Mouse (Mus musculus): Measurements from ENCODE around the gene A1bg.

Gene A1bg

DNA sequence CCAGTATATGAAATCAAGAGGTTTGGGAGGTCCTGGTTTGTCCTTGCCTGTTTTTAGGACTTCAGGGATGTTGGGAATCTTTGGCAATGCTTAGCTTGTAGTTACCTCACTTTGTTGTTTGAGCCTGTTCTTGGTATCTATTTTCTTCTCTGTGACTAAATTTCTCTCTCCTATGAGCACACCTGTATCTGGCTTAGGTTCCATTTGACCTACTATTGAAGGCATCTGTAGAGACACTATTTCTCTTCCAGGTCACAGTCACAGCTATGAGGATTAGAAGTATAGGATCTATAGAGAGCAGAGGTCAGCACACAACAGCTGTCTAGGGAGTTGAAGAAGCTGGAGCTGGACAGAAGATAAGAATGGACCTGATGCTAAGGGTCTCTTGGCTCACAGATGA lies at the start of gene A1bg:
A1bg (minus strand) TSS at position 101 of the 400 bp plus-strand sequence.
- no peak for DNase-seq

DNA sequence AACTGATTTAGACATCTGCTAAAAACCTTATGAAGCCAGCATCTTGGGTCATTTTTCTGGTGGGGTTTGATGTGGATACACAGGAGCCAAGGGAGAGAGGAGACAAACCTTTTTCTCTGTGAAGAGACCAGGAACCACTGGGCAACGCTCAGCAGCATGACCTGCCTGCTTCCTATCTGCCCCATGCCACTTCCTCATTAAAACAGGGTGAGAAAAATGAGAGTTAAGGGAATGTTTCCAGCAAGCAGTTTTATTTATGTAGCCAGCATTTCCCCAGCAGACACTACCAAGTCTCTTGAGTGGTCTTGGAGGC lies 45.7 kb upstream of the A1bg start:
- DNase-seq, result no peak

DNA sequence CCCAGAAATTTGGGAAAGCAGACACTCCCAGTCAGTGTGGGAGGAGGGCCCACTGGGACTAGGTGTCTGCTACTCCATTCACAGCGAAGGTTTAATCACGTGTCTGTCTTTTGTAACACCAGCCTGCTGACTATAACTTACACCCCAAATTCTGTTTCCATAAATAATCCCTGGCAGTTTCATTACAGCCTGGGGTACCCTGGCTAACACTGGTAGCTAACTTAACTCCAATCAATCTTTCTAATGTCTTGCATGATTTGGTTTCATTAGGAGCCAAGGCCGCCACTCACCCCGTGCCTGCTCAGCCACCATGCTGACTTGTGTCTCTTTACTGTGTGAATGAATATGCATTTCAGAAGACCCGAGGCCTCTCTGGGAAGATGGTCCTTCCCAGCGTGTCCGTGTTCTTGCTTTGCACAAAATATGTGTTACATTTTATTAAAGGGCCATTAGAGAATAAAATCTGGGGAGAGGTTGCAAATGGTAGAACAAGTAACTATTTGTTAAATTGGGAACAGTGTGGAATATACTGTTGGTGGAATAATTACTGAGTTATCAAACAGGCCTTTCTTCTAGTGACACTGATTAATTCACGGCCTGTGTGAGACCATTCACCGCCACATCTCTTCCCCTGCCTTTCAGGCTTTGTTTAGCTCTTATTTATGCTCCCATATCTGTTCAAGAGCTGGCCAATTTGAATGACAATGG lies 45.2 kb upstream of the A1bg start:
- DNase-seq, result no peak

DNA sequence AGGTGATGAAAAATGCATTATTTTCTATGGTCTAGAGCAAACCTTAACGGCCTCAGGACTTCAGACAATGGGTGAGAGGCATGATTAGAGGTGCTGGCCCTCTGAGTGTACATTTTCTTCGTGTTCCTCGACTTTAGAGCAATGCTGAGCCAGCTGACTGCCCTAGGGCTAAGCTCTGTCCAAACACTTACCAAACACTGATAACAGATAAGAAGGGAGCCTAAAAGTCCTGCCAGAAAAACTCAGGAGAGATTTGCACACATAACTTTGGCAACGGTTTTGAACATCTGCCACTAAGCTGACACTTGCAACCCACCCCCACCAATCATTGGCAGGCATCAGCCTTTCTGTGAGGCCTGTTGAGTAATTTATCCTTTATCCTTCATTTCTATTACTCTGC lies 2.9 kb upstream of the A1bg start:
- no peak for DNase-seq

DNA sequence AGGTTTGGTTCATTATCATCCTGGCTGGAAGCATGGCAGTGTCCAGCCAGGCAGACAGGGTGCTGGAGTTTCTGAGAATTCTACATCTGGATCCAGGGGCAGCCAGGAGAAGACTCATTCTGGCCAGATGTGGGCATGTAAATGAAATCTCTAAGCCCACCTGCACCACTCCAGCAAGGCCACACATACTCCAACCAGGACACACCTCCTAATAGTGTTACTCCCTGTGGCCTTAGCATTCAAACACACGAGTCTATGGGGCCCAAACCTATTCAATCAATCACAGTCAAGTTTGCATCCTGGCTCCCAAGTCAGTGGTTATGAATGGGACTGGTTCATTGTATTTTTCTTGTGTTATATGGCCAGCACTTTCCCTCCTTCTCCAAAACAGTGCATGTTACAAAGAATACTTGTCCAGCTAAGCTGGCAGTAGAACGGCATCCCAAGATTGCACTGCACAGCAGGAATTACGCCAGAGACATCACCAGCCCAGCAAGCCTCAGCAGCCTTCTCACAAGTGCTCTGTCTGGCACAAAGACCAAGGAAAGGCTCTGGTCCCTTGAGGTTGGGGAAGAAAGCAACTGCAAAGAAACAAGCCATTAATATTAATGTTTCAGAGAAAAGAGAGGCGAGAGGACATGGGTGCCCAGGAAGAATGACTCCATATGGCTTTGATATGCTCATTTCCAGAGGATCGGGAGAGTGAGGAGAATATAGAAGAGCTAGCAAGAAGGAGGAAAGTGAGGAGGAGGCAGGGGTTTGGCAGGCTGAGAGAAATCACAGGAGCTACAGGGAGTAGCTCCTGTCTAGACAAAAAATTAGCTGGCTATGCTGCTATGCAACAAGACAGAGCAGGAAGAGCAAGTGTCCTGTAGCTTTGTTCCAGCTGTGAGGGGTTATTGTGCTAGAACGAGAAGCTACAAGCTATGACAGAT lies 18.8 kb downstream of the A1bg start:
- DNase-seq, result no peak

DNA sequence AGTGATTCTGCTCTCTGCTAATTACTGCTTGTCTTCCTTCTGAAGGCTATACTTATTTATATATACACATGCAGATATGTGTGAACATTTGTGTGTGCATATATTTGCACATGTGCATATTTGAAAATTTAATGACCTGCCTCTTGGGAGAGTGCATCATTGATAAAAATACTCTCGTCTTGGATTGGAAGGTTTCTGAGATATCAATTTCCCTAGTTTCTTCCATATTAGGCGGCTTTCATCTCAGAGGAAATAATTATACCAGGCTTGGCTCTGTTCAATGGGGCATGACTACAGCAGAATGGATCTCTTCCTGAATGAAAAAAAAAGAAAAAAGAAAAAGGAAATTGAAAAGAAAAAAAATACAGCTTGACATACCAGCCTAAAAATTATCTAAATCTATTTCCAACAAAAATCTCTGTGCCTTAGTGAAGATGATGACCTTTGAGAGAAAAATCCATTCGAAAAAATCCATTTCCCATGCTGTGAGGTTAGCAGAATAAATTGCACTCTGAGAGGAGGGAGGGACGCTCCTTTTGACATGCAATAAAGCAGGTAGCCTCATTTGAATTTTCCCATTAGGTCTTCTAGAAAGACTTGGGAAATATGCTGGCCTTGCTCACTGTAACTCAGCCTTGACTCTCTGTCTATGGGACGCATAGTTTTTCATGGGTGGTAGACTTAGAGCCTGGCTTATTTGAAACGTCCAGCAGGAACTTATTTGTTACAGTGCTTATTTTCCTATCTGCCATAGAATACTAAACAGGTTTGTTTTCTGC lies 24.4 kb downstream of the A1bg start:
- DNase-seq, result no peak

DNA sequence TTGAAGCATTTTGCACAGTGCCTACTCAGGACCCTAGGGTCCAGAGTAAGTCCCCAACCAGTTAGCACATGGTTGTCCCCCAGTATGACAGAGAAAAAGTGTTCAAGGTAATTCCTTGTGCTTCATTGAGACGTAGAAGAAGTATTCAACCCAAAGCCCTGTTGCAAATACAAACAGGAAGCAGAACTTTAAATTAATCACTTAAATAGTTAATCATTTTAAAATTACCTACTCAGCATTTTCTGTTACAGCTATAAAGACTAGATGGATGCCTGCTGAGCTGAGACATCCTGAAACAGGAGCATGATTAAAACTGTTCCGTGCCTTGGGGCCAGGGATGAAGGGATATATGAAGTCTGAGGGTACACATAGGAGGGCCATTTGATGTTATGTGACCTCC lies 26.8 kb downstream of the A1bg start:
- no peak for DNase-seq

DNA sequence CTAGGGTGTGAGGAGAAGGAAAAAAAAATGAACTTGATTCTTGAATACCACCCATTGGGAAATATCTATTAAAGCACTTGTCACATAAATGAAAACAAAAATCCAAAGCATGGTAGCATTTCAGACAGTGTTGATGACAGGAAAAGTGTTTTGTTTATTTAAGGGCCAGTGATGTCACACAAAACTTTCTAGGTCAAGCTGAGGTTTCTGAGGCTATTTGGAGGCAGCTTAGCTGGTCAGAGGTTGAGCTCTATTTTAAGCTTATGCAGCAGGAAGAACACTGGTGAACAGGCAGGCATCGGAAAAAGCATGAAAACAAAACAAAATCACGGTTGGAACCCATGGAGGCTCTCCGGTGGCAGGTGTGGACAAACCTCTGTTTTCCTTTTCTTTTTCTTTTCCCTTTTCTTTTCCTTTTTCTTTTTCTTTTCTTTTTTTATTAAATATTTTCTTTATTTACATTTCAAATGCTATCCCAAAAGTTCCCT lies 29.8 kb downstream of the A1bg start:
- peak; percentile 54 for DNase-seq

DNA sequence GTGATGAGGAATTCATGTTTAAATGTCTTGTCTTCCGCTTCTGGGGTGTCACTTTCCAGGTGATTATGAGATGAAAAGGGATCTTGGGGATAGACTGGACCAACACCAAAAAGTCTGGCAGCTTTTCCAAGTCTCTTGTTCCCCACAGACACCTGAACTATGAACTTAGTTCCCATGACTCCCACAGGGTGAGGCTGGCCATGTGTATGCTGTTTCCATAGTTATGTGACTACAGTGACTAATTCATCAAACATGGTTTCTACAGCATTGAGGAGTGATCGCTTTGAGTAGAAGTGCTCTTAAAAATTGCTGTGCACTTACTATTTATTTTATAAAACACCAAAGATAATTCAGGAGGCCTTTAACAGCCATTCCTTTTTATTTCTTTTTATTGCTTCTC lies 34.1 kb downstream of the A1bg start:
- DNase-seq, result no peak

DNA sequence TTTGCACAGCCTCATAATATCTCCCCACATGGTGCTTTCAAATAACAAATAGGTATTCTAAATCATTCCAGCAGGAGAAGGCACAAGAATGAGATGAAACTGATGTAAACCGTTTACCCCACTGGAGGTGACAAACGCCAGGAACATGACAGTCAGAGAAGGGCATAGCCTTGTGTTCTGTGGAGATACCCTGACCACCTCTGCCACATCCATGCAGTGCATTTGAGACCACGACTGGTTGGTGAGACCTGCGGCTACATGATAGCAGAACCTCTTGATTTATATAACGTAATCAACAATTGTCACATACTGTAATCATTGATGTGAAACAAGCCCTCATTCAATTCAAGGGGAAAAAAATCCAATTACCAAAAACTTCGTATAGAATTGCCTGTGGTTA lies 47.1 kb downstream of the A1bg start:
- DNase-seq, result no peak

DNA sequence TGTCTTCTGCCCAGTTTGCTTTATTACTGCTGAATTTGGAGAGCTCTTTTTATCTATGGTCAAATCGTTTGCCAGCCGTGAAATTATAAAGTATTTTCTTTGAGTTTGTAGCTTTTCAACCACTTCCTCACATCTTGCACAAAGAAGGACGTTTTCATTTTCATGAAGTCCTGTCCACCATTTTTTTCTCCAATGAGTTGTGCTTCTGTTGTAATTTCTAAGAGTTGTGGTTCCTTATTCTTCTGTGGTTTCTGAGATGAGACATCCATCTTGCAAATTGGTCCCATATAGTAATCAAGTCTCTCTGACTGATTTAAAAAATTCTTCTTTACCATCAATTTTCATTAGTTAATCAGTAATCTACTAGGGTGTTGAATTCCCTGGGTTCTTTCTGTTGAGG lies 60.4 kb downstream of the A1bg start:
- DNase-seq, result no peak

DNA sequence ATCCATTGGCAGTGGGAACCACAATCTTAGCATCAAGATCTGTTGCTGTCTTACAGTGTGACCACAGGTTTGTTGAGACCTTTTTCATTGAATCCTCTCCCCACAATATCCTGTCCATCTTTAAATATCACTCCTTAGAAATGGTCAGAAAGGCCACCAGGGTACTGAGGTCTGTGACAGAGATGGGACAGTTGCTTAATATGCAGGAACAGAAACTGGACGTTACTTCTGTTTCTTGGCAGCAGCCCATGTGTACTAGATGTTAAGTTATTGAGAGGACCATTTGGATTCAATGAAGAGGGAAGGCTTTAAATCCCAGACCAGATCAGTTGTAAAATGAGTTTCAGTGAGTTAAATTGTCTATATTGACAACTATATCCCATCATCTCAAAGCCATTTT lies 67.7 kb downstream of the A1bg start:
- no peak for DNase-seq

DNA sequence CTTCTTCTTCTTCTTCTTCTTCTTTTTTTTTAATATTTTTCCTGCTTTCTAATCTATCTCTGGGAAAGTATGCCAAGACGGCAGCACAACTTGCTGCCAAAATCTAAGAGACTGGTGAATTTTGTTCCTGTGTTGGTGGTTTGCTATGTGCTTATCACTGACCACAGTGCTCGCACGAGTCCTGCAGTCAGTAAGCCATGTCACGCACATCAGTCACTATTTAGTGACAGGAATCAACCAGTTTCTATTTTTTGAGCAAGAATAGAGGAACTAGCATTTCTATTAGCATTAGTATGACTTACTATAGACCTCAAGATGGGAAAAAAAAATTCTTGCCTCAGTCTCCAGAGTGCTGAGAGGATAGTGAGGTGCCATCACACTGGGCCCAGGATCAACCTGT lies 68.7 kb downstream of the A1bg start:
- no peak for DNase-seq

DNA sequence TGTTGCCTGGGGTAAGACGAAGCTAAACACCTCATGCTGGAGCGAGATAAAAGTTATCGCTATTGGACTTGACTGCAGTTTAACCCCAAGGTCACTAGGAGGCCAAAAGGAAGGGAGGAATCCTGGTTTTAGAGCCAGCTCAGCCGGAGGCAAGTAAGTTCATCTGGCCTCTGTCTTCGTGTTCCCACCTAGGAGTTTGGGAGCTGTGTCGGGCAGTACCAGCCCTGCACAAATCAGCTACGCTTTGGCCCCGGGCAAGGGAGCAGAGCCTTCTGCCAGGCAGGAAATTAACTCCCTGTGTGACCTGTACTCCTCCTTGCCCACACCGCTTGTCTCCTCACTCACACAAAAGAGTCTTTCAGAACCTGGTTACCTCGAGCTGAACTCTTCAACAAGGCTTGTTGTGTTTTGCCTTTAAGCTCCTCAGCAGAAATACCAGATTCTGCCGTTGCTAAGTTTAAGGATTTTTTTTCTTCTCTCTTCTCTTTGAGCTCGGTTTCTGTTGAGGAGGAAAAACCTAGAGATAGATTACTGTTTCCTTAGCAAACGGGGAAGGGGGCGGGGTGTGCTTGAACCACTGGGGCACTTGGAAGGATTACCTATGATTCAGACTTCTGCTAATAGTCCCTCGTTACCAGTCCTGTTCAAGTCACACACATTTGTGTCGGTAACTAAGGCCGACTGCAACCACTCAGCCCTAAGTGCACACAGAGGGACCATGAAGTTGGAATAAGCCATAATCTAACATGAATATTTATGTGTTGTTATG lies 69.4 kb downstream of the A1bg start, which contains the start of gene Fam84b:
Fam84b (minus strand) TSS at position 548 of the 769 bp plus-strand sequence.
- DNase-seq, result no peak

DNA sequence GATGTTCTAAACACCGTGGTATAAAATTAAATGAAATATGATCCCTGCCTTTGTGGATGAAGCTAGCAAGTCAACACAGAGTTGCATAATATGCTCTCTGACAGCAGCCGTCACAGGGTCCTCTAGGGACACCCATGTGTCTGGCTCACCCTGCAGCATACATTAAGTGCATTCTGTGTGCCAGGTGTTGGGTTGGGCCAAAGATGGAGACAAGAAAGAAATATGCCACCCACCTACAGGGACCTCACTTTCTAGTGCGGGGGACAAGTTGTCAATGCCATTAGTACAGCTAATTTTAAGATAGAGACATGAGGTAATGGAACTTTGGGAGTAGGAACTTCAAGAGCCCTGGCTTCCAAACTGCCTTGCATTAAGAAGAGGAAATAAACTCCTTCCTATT lies 74.2 kb downstream of the A1bg start:
- DNase-seq, result no peak

All from kidney, adult 9 months (tissue).